Mouse (Mus musculus) lung, adult 2 months (tissue): Measurements from ENCODE around the gene Lipt1.

Source experiments
- CTCF ChIP-seq: fragments of 200-500 bp; IDR thresholded peaks from 2 replicates; pipeline ENCODE4 v1.5.1; 2011; ENCODE audit warnings: mild to moderate bottlenecking, low read length, control low read depth; ENCODE audit not compliant: insufficient read depth
- POLR2A ChIP-seq: fragments of 200-500 bp; IDR thresholded peaks from 2 replicates; pipeline ENCODE4 v1.6.1; 2011; ENCODE audit warnings: low read depth, mild to moderate bottlenecking, control low read depth, low read length, borderline replicate concordance; ENCODE audit errors: extremely low read depth

DNA sequence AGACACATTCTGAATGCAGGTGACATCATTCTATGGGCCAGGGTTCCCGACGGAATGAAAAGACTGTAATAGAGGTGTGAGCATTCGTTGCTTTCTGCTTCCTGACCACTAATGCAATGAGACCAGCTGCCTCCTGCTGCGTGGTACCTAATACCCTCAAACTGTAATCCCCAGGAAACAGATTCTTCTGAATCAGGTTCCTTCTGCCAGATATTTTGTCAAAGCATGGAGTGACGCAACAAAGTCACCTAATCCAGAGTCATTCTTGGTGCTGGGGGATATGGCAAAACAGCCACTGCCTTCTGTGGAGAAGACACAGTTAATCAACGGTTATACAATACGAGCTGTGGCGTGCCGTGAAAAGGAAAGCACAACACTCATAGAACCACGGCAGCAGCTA lies 2.9 kb upstream of the Lipt1 start:
- TF ChIP-seq CTCF (no peak), POLR2A (no peak)
